Comparison of ENCODE assay signal across 23 mouse cellular contexts in the genomic region with DNA sequence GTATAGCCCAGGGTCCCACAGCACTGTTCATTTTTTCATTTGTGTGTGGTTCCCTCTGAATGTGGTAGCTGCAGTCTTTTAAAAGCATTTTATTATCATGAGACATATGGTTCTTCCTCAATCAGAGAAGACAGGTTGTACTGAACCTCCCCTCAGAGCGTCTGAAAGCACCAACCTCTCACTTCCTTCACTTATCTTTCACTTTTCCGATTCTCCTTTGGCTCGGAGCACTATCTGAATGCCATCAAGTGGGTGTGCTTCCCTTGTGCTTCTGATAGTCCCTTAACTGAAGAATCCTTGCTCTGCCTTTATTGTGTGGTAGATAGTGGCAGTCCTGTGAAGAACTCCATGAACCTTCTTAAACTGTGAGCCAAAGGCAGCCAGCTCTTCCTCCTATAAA.
"Had no signal": no experiment of that assay in that cellular context is flagged by ENCODE, and none has a peak within 500 bp of the region (broad histone marks: within the 10 kb centered on the region; RNA-seq: fewer than 3 reads in every experiment).

No protein-coding gene starts in this region.

- H3K9ac ChIP-seq: heart, embryonic 12.5 days; hindbrain, embryonic 13.5 days; hindbrain, embryonic 15.5 days; kidney, embryonic 15.5 days; limb, embryonic 13.5 days; limb, embryonic 15.5 days had no signal

- ATAC-seq: hindbrain, postnatal 0 days; intestine, embryonic 16.5 days had no signal

- H3K9me3 ChIP-seq: heart, embryonic 10.5 days; heart, embryonic 12.5 days; hindbrain, embryonic 13.5 days; hindbrain, embryonic 15.5 days; kidney, embryonic 15.5 days; limb, embryonic 13.5 days; limb, embryonic 15.5 days had no signal

- H3K27me3 ChIP-seq: heart, embryonic 12.5 days; hindbrain, embryonic 13.5 days; hindbrain, embryonic 15.5 days; kidney, embryonic 15.5 days; limb, embryonic 13.5 days; limb, embryonic 15.5 days had no signal

- H3K4me3 ChIP-seq: gastrocnemius, adult 2 months; heart, embryonic 10.5 days; heart, embryonic 12.5 days; hindbrain, embryonic 13.5 days; hindbrain, embryonic 15.5 days; kidney, embryonic 15.5 days; limb, embryonic 13.5 days; limb, embryonic 15.5 days had no signal

- H3K4me1 ChIP-seq: heart, embryonic 10.5 days; heart, embryonic 12.5 days; hindbrain, embryonic 13.5 days; hindbrain, embryonic 15.5 days; kidney, embryonic 15.5 days; limb, embryonic 13.5 days; limb, embryonic 15.5 days had no signal

- H3K4me2 ChIP-seq: heart, embryonic 12.5 days; hindbrain, embryonic 13.5 days; hindbrain, embryonic 15.5 days; kidney, embryonic 15.5 days; limb, embryonic 13.5 days; limb, embryonic 15.5 days had no signal

- H3K27ac ChIP-seq: gastrocnemius, adult 2 months; heart, embryonic 10.5 days; hindbrain, embryonic 13.5 days; hindbrain, embryonic 15.5 days; hindbrain, postnatal 0 days; kidney, embryonic 15.5 days; kidney, postnatal 0 days; limb, embryonic 13.5 days; limb, embryonic 15.5 days had no signal

- DNase-seq: gastrocnemius, adult 2 months; gastrocnemius, postnatal 10 days; gastrocnemius, postnatal 25 days; heart, adult 18-20 months; heart, postnatal 10 days; kidney, adult 11 months; kidney, adult 2 months; kidney, adult 9 months; kidney, postnatal 14 days; kidney, postnatal 36 days; layer of hippocampus, adult 9-11 months; layer of hippocampus, postnatal 36 days; left cerebral cortex, postnatal 4 days had no signal

- H3K36me3 ChIP-seq: heart, embryonic 10.5 days; heart, embryonic 12.5 days; hindbrain, embryonic 13.5 days; hindbrain, embryonic 15.5 days; kidney, embryonic 15.5 days; limb, embryonic 13.5 days; limb, embryonic 15.5 days had no signal
